Mouse (Mus musculus) embryo, embryonic 9.5 days (tissue): Measurements from ENCODE around the gene Smco3.

Experiments
- DNase-seq: peaks from one replicate; pipeline ENCODE4 v3.0.0-alpha.2; 2017; ENCODE audit errors: extremely low spot score

Gene Smco3

GRCm38 (mm10) chr6:136847267-136847666, 12.0 kb upstream of the Smco3 start:
- DNase-seq, result no peak

DNA sequence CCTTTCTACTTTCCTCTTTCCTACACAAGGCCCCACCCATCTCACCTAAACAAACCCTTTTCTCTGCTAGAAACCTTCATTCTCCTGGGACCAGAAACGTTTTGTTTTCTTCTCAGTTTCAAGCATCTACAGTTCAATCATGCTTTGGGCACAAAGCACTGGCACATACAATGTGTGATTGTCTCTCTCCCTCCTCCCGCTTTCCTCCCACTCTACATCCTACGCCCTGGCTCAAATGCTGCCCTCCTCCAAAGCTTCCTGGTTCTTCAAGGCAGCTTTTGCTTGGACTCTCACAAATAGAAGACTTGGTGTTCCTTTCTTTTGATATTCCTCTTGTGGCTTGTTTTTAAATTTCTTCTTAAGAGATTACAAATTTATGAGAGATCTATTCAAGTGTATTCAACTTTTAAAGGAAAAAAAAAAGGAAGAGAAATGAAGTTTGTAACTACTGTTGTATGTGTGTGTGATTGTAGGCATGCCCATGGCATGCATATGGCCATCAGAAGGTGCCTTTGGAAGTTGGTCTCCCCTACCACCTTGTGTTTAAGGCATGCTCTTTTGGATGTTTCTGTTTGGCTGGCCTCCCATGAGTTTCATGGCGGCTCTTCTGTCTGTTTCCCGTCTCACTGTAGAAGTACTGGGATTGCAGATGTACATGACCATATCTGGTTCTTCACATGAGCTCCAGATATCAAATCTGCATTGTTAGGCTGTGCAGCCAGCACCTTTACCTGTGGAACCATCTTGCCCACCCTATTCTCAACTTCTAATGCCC, 10.6 kb upstream of the Smco3 start:
- DNase-seq, result no peak

- DNase-seq, result no peak
These were observed 9.7 kb upstream of the Smco3 start for GRCm38 (mm10) chr6:136844903-136845302.

DNA sequence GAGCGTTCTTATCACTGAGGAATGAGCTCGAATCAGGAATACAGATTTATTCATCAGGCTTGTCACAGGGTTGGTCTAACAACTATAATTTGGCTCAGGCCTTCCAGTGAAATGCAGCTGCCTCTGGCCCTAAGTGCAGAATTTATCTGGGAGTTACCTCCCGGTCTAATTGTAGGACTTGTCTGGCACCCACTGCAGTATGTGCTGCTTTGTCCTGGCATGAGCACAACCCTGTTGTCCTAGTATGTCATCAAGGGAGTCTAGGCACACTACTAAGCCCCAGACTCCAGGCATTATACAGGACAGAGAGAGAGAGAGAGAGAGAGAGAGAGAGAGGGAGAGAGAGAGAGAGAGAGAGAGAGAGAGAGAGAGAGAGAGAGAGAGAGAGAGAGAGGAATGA, 2.1 kb upstream of the Smco3 start:
- no peak for DNase-seq

- DNase-seq, result no peak
These were observed 3.5 kb downstream of the Smco3 start for GRCm38 (mm10) chr6:136831712-136832111.

- no peak for DNase-seq
These were observed 6.6 kb downstream of the Smco3 start for GRCm38 (mm10) chr6:136828681-136829080.

DNA sequence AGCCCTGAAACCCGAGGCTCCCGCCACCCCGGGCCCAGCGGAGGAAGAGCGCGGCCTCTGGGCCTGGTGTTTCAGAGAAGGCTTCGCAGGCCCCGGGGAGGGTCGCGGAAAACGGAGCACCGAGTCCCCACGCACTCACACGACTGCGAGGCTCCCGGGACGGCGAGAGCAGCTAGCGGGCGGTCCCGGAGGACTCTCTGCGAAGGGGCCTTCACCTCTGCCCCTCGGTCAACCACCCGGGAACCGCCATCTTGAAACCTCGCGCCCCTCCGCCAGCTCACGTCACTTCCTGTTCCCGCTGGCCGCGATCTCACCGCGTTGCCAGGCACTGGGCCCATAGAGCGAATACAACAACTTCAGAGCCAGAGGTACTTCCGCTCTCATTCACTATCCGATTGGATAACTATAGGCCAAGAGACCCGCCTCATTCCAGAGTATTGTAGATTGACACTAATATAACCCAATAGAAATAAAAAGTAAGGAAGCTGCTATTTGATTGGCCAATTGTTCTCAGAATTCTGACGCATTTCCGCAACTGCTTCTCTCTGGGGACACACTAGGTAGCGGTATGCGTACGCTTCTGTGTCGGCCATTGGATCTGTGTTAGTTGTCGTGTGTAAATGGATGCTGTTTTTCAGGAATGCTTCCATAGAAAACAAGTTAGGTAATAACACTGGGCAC, 7.2 kb downstream of the Smco3 start, which contains the start of gene Wbp11:
Gene Wbp11, minus strand, starts transcription at position 353 of the 681 bp plus-strand sequence.
- DNase-seq, result peak; percentile 92

- DNase-seq, result no peak
These were observed 7.8 kb downstream of the Smco3 start, which contains the start of gene BC049715 for GRCm38 (mm10) chr6:136827516-136827880. Gene BC049715 (plus strand): TSS chr6:136827626.

GRCm38 (mm10) chr6:136827116-136827515, 8.1 kb downstream of the Smco3 start:
- no peak for DNase-seq

- no peak for DNase-seq
These were observed 10.3 kb downstream of the Smco3 start for GRCm38 (mm10) chr6:136824987-136825386.

DNA sequence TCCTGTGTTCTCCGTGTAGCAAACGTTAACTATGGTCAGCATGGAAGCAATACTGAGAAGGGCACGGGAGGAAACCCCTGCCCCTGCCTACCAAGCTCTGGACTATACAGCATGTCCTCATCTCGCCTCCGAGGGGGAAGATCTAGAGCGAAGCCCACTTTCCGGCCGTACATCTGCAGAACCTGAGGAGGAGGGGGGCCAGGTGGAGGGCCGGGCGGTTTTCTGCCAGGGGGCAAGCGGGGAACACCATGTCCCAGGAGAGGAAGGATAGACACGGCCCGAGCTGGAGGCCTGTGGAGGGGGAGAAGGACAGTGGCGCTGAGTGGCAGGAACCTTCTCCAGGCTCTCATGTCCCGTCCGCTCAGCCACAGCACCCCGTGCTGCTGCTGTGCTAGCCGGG, 14.2 kb downstream of the Smco3 start:
- no peak for DNase-seq

GRCm38 (mm10) chr6:136820381-136820780, 14.9 kb downstream of the Smco3 start:
- no peak for DNase-seq

DNA sequence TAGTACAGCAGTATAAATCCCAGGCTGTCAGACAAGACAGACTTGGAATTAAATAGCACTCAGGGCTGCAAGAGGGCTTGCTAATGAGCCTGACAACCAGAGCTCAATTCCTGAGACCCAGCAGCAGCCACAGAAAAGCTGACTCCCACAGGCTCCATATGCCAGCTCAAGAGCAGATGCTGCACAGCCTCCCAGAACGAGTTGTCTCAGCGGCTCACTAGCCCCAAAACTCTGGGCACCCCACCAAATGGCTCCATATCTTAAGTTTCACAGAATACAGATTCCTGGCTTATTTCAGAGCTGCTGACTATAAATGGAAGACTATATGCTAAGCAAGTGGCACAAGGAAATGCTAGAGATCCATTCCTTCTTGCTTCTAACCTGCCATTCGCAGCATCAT, 17.7 kb downstream of the Smco3 start:
- no peak for DNase-seq

GRCm38 (mm10) chr6:136816826-136817225, 18.4 kb downstream of the Smco3 start:
- DNase-seq, result no peak

GRCm38 (mm10) chr6:136815381-136815780, 19.9 kb downstream of the Smco3 start:
- DNase-seq, result no peak

- no peak for DNase-seq
These were observed 22.1 kb downstream of the Smco3 start for GRCm38 (mm10) chr6:136813117-136813516.

GRCm38 (mm10) chr6:136811196-136811595, 24.1 kb downstream of the Smco3 start:
- DNase-seq, result no peak

- DNase-seq, result no peak
These were observed 25.6 kb downstream of the Smco3 start for GRCm38 (mm10) chr6:136809673-136810072.

DNA sequence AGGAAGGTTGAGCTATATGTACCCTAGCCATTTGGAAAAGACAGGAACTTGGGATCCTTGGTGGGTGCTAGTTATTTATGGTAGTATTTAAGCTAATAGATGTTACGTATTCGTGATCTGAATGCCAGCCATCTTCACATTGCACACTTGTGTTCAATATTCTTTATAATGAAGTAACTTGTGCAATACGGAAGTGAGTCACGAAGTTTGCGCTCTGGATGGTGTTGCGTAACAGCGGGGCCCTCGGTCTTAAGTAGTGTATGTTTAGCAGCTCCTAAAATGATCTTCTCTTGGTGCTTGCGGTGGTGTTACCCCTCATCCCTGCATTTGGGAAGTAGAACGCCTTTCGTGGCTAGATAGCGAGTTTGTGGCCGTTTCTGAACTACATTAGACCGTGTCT, 26.2 kb downstream of the Smco3 start:
- no peak for DNase-seq

- DNase-seq, result peak; percentile 22
These were observed 26.6 kb downstream of the Smco3 start for GRCm38 (mm10) chr6:136808631-136809046.

GRCm38 (mm10) chr6:136808014-136808417, 27.2 kb downstream of the Smco3 start, which contains the start of gene H2afj:
Gene H2afj (plus strand): TSS chr6:136808244.
- peak; percentile 97 for DNase-seq

DNA sequence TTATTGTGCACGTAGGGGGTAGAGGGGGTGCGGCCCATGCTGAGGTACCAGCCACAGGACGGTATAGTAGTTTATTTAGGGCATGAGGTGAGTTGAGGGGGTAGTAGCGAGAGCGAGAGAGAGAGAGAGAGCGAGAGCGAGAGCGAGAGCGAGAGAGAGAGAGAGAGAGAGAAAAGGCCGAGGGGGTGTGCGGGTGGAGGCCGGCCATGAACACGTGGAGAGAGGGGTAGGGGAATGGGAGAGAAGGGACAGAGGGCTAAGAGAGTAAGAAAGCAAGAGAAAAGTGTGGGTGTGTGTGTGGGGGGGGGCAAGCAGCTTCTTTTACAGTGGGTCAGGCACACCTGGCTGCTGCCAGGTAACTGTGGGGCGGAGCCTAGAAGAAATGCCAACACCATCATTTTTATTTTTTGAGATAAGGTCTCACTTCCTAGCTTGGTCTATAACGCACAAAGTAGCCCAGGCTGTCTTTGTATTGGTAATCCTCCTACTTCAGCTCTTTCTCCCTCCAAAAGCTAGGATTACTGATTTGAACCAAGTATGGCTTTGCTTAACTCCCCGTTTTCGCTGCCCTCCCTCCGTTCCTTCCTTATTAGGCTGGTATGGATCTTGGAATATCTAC, 27.7 kb downstream of the Smco3 start:
- DNase-seq, result peak; percentile 53

GRCm38 (mm10) chr6:136806819-136807218, 28.4 kb downstream of the Smco3 start:
- DNase-seq, result no peak
